Mouse (Mus musculus): ENCODE measurements around the gene Slc38a1. TPM values are rescaled to one million over a fixed set of nuclear protein-coding genes. Genes with fewer than 3 reads are reported as not detected.

Gene Slc38a1
- polyA plus RNA-seq, 1 experiment from 2014 or later, result 61.6 TPM

- Histone ChIP-seq H3K4me3 (ENCODE audit: low read depth, low read length) (no peak overlapping the region), H3K36me3 (ENCODE audit: control insufficient read depth, insufficient read depth, low read length) (peaks cover 22% of the 10 kb centered on the region), H3K9ac (ENCODE audit: low read depth, low read length) (no peak overlapping the region), H3K9me3 (ENCODE audit: control insufficient read depth, low read length) (no peaks in the 10 kb centered on the region), H3K4me2 (no peak overlapping the region), H3K27ac (ENCODE audit: low read depth, low read length) (no peak overlapping the region), H3K4me1 (replicated peaks; ENCODE audit: control insufficient read depth, insufficient read depth, low read length) (no peaks in the 10 kb centered on the region), H3K27me3 (replicated peaks; ENCODE audit: control insufficient read depth, insufficient read depth, low read length) (no peaks in the 10 kb centered on the region)
- ATAC-seq (replicated peaks; ENCODE audit: low FRiP score) (no peak), DNase-seq (ENCODE audit: low spot score) (no peak)
- 71% methylated on average over 7 of the region's 7 CpGs for WGBS
These were observed 48.8 kb downstream of the Slc38a1 start for GRCm38 (mm10) chr15:96593866-96594265.

- H3K27me3 ChIP-seq (replicated peaks; ENCODE audit: control insufficient read depth, insufficient read depth, low read length), result no peaks in the 10 kb centered on the region
- no peaks in the 10 kb centered on the region for H3K9me3 ChIP-seq (ENCODE audit: control insufficient read depth, low read length)
- whole genome bisulfite sequencing, result 76% methylated on average over 6 of the region's 6 CpGs
- H3K4me3 ChIP-seq (ENCODE audit: low read depth, low read length), result no peak overlapping the region
- no peak overlapping the region for H3K9ac ChIP-seq (ENCODE audit: low read depth, low read length)
- H3K27ac ChIP-seq (ENCODE audit: low read depth, low read length), result no peak overlapping the region
- H3K4me1 ChIP-seq (replicated peaks; ENCODE audit: control insufficient read depth, insufficient read depth, low read length), result no peaks in the 10 kb centered on the region
- no peak for DNase-seq (ENCODE audit: low spot score)
- ATAC-seq (replicated peaks; ENCODE audit: low FRiP score), result no peak
- H3K36me3 ChIP-seq (ENCODE audit: control insufficient read depth, insufficient read depth, low read length), result peaks cover 26% of the 10 kb centered on the region
- no peak overlapping the region for H3K4me2 ChIP-seq
These were observed 49.3 kb downstream of the Slc38a1 start for GRCm38 (mm10) chr15:96593457-96593856.

- Histone ChIP-seq H3K4me1 (replicated peaks; ENCODE audit: control insufficient read depth, insufficient read depth, low read length) (no peaks in the 10 kb centered on the region), H3K36me3 (ENCODE audit: control insufficient read depth, insufficient read depth, low read length) (peaks cover 28% of the 10 kb centered on the region), H3K27ac (ENCODE audit: low read depth, low read length) (no peak overlapping the region), H3K27me3 (replicated peaks; ENCODE audit: control insufficient read depth, insufficient read depth, low read length) (no peaks in the 10 kb centered on the region), H3K9me3 (ENCODE audit: control insufficient read depth, low read length) (no peaks in the 10 kb centered on the region), H3K4me2 (no peak overlapping the region), H3K9ac (ENCODE audit: low read depth, low read length) (no peak overlapping the region), H3K4me3 (ENCODE audit: low read depth, low read length) (no peak overlapping the region)
- 86% methylated on average over 13 of the region's 13 CpGs for WGBS
- ATAC-seq (replicated peaks; ENCODE audit: low FRiP score) (no peak), DNase-seq (ENCODE audit: low spot score) (no peak)
These were observed 49.7 kb downstream of the Slc38a1 start for GRCm38 (mm10) chr15:96592976-96593375.

- Histone ChIP-seq H3K9me3 (ENCODE audit: control insufficient read depth, low read length) (no peaks in the 10 kb centered on the region), H3K27ac (ENCODE audit: low read depth, low read length) (no peak overlapping the region), H3K4me1 (replicated peaks; ENCODE audit: control insufficient read depth, insufficient read depth, low read length) (no peaks in the 10 kb centered on the region), H3K4me3 (ENCODE audit: low read depth, low read length) (no peak overlapping the region), H3K27me3 (replicated peaks; ENCODE audit: control insufficient read depth, insufficient read depth, low read length) (no peaks in the 10 kb centered on the region), H3K4me2 (no peak overlapping the region), H3K36me3 (ENCODE audit: control insufficient read depth, insufficient read depth, low read length) (peaks cover 28% of the 10 kb centered on the region), H3K9ac (ENCODE audit: low read depth, low read length) (no peak overlapping the region)
- DNase-seq (ENCODE audit: low spot score), result no peak
- WGBS, result 89% methylated on average over 10 of the region's 10 CpGs
- no peak for ATAC-seq (replicated peaks; ENCODE audit: low FRiP score)
These were observed 50.8 kb downstream of the Slc38a1 start for GRCm38 (mm10) chr15:96591876-96592417.

- Histone ChIP-seq H3K4me1 (replicated peaks; ENCODE audit: control insufficient read depth, insufficient read depth, low read length) (no peaks in the 10 kb centered on the region), H3K36me3 (ENCODE audit: control insufficient read depth, insufficient read depth, low read length) (peaks cover 51% of the 10 kb centered on the region), H3K9ac (ENCODE audit: low read depth, low read length) (no peak overlapping the region), H3K27me3 (replicated peaks; ENCODE audit: control insufficient read depth, insufficient read depth, low read length) (no peaks in the 10 kb centered on the region), H3K9me3 (ENCODE audit: control insufficient read depth, low read length) (no peaks in the 10 kb centered on the region), H3K4me3 (ENCODE audit: low read depth, low read length) (no peak overlapping the region), H3K27ac (ENCODE audit: low read depth, low read length) (no peak overlapping the region), H3K4me2 (no peak overlapping the region)
- ATAC-seq (replicated peaks; ENCODE audit: low FRiP score) (no peak), DNase-seq (ENCODE audit: low spot score) (no peak)
- WGBS, result 92% methylated on average over 9 of the region's 9 CpGs
These were observed 53.6 kb downstream of the Slc38a1 start for GRCm38 (mm10) chr15:96588996-96589657.

- no peak overlapping the region for H3K4me2 ChIP-seq
- no peak overlapping the region for H3K9ac ChIP-seq (ENCODE audit: low read depth, low read length)
- H3K4me1 ChIP-seq (replicated peaks; ENCODE audit: control insufficient read depth, insufficient read depth, low read length), result no peaks in the 10 kb centered on the region
- no peaks in the 10 kb centered on the region for H3K27me3 ChIP-seq (replicated peaks; ENCODE audit: control insufficient read depth, insufficient read depth, low read length)
- peaks cover 58% of the 10 kb centered on the region for H3K36me3 ChIP-seq (ENCODE audit: control insufficient read depth, insufficient read depth, low read length)
- H3K9me3 ChIP-seq (ENCODE audit: control insufficient read depth, low read length), result no peaks in the 10 kb centered on the region
- H3K4me3 ChIP-seq (ENCODE audit: low read depth, low read length), result no peak overlapping the region
- DNase-seq (ENCODE audit: low spot score), result no peak
- 91% methylated on average over 8 of the region's 8 CpGs for WGBS
- no peak overlapping the region for H3K27ac ChIP-seq (ENCODE audit: low read depth, low read length)
- no peak for ATAC-seq (replicated peaks; ENCODE audit: low FRiP score)
These were observed 54.7 kb downstream of the Slc38a1 start for GRCm38 (mm10) chr15:96587998-96588397.

- no peak overlapping the region for H3K27ac ChIP-seq (ENCODE audit: low read depth, low read length)
- ATAC-seq (replicated peaks; ENCODE audit: low FRiP score) (no peak), DNase-seq (ENCODE audit: low spot score) (no peak)
- no peak overlapping the region for H3K4me2 ChIP-seq
- no peaks in the 10 kb centered on the region for H3K9me3 ChIP-seq (ENCODE audit: control insufficient read depth, low read length)
- peaks cover 46% of the 10 kb centered on the region for H3K36me3 ChIP-seq (ENCODE audit: control insufficient read depth, insufficient read depth, low read length)
- H3K4me3 ChIP-seq (ENCODE audit: low read depth, low read length), result no peak overlapping the region
- WGBS, result 81% methylated on average over 15 of the region's 15 CpGs
- H3K4me1 ChIP-seq (replicated peaks; ENCODE audit: control insufficient read depth, insufficient read depth, low read length), result no peaks in the 10 kb centered on the region
- no peaks in the 10 kb centered on the region for H3K27me3 ChIP-seq (replicated peaks; ENCODE audit: control insufficient read depth, insufficient read depth, low read length)
- no peak overlapping the region for H3K9ac ChIP-seq (ENCODE audit: low read depth, low read length)
These were observed 59.2 kb downstream of the Slc38a1 start for GRCm38 (mm10) chr15:96583371-96584008.

GRCm38 (mm10) chr15:96576998-96577397 is 65.7 kb downstream of the Slc38a1 start:
- H3K9ac ChIP-seq (ENCODE audit: low read depth, low read length), result no peak overlapping the region
- H3K9me3 ChIP-seq (ENCODE audit: control insufficient read depth, low read length), result no peaks in the 10 kb centered on the region
- WGBS, result 95% methylated on average over 5 of the region's 5 CpGs
- H3K4me3 ChIP-seq (ENCODE audit: low read depth, low read length), result no peak overlapping the region
- DNase-seq (ENCODE audit: low spot score), result no peak
- H3K27me3 ChIP-seq (replicated peaks; ENCODE audit: control insufficient read depth, insufficient read depth, low read length), result no peaks in the 10 kb centered on the region
- no peak overlapping the region for H3K27ac ChIP-seq (ENCODE audit: low read depth, low read length)
- ATAC-seq (replicated peaks; ENCODE audit: low FRiP score), result no peak
- no peak overlapping the region for H3K4me2 ChIP-seq
- H3K36me3 ChIP-seq (ENCODE audit: control insufficient read depth, insufficient read depth, low read length), result peaks cover 27% of the 10 kb centered on the region
- no peaks in the 10 kb centered on the region for H3K4me1 ChIP-seq (replicated peaks; ENCODE audit: control insufficient read depth, insufficient read depth, low read length)

GRCm38 (mm10) chr15:96568983-96569363 is 73.7 kb downstream of the Slc38a1 start:
- H3K27me3 ChIP-seq (replicated peaks; ENCODE audit: control insufficient read depth, insufficient read depth, low read length), result no peaks in the 10 kb centered on the region
- ATAC-seq (replicated peaks; ENCODE audit: low FRiP score), result no peak
- DNase-seq (ENCODE audit: low spot score), result no peak
- H3K4me2 ChIP-seq, result no peak overlapping the region
- no peak overlapping the region for H3K4me3 ChIP-seq (ENCODE audit: low read depth, low read length)
- 0 out of 2 replicates have a peak, but pooled peaks cover 5% of the 10 kb centered on the region for H3K4me1 ChIP-seq (replicated peaks; ENCODE audit: control insufficient read depth, insufficient read depth, low read length)
- no peaks in the 10 kb centered on the region for H3K9me3 ChIP-seq (ENCODE audit: control insufficient read depth, low read length)
- 71% methylated on average over 2 of the region's 2 CpGs for WGBS
- H3K36me3 ChIP-seq (ENCODE audit: control insufficient read depth, insufficient read depth, low read length), result 0 out of 2 replicates have a peak, but pooled peaks cover 2% of the 10 kb centered on the region
- no peak overlapping the region for H3K27ac ChIP-seq (ENCODE audit: low read depth, low read length)
- H3K9ac ChIP-seq (ENCODE audit: low read depth, low read length), result no peak overlapping the region

Data from liver, embryonic 11.5 days (tissue).